Mouse (Mus musculus) hindbrain, embryonic 13.5 days (tissue): ENCODE measurements around the gene Recql. TPM values are rescaled to one million over a fixed set of nuclear protein-coding genes. Genes with fewer than 3 reads are reported as not detected.

Experiments used
- ATAC-seq: fragments of 200-750 bp; cut with Nextera tagmentation; 2 replicates; pipeline ENCODE4 v1.8.0; 2017; ENCODE audit warnings: moderate TSS enrichment; ENCODE audit not compliant: low FRiP score
- H3K27ac ChIP-seq: fragments of 300-500 bp; sonication (generic); 2 replicates; pipeline ENCODE4 v1.5.1; 2015; ENCODE audit warnings: inconsistent platforms, mild to moderate bottlenecking, moderate library complexity
- H3K27me3 ChIP-seq: fragments of 300-500 bp; sonication (generic); 2 replicates; pipeline ENCODE4 v1.6.1; 2015; ENCODE audit warnings: mild to moderate bottlenecking, inconsistent platforms
- H3K36me3 ChIP-seq: fragments of 300-500 bp; sonication (generic); 2 replicates; pipeline ENCODE4 v1.6.1; 2015; ENCODE audit warnings: mild to moderate bottlenecking, inconsistent platforms
- H3K4me1 ChIP-seq: fragments of 300-500 bp; sonication (generic); replicated peaks from 2 replicates; pipeline ENCODE4 v1.6.1; 2015; ENCODE audit warnings: inconsistent platforms
- H3K4me2 ChIP-seq: fragments of 300-500 bp; sonication (generic); 2 replicates; pipeline ENCODE4 v1.6.1; 2015; ENCODE audit warnings: inconsistent platforms, mild to moderate bottlenecking, moderate library complexity
- H3K4me3 ChIP-seq: fragments of 300-500 bp; sonication (generic); 2 replicates; pipeline ENCODE4 v1.5.1; 2015; ENCODE audit warnings: mild to moderate bottlenecking, inconsistent platforms
- H3K9ac ChIP-seq: fragments of 300-500 bp; sonication (generic); 2 replicates; pipeline ENCODE4 v1.6.1; 2015; ENCODE audit warnings: mild to moderate bottlenecking, inconsistent platforms
- H3K9me3 ChIP-seq: fragments of 300-500 bp; sonication (generic); 2 replicates; pipeline ENCODE4 v1.6.1; 2016; ENCODE audit warnings: inconsistent platforms
- WGBS: fragments of 180-500 bp; shearing (Covaris S2); methylation state at CpG from one replicate; pipeline ENCODE4 v1.1.7; 2015; 5-methylcytosine and 5-hydroxymethylcytosine counted together
- polyA plus RNA-seq: library from polyadenylated mRNA; unstranded; fragments of >200 nt; fragmentation: Nextera tagmentation; extraction: Ambion mirVana; gene quantifications from 2 replicates; pipeline ENCODE4 v1.2.1, GENCODE M21; 2015

Gene Recql
- 28.1 and 29.3 TPM in 2 replicates for polyA plus RNA-seq

GRCm38 (mm10) chr6:142387011-142387754 lies at the start of gene Recql, which contains the start of gene Golt1b:
Gene Recql, minus strand, starts transcription at chr6:142387087.
Gene Golt1b, plus strand, starts transcription at chr6:142387221.
- no peaks in the 10 kb centered on the region for H3K9me3 ChIP-seq
- no peaks in the 10 kb centered on the region; the same call in 1 of the 2 replicates for H3K36me3 ChIP-seq
- peak within 1 kb of the TSS; percentile 79 for H3K4me2 ChIP-seq
- peak; percentile 100 for ATAC-seq
- under 1% methylated on average over 80 of the region's 87 CpGs for WGBS
- H3K4me3 ChIP-seq, result peak within 1 kb of the TSS; percentile 99
- H3K9ac ChIP-seq, result peak within 1 kb of the TSS; percentile 88
- H3K27ac ChIP-seq, result 0 out of 2 replicates have a peak within 1 kb of the TSS, but pooled peaks have one; percentile 15
- no peaks in the 10 kb centered on the region for H3K27me3 ChIP-seq
- H3K4me1 ChIP-seq, result peaks cover 26% of the 10 kb centered on the region

- no peak for ATAC-seq
These were observed 42.2 kb upstream of the Recql start for GRCm38 (mm10) chr6:142429072-142429471.

GRCm38 (mm10) chr6:142424976-142425375 lies 38.1 kb upstream of the Recql start:
- Histone ChIP-seq H3K4me1 (no peaks in the 10 kb centered on the region), H3K4me3 (no peak overlapping the region), H3K9ac (no peak overlapping the region), H3K27me3 (no peaks in the 10 kb centered on the region), H3K9me3 (no peaks in the 10 kb centered on the region), H3K4me2 (no peak overlapping the region), H3K27ac (no peak overlapping the region), H3K36me3 (no peaks in the 10 kb centered on the region)
- 72% methylated on average over 7 of the region's 7 CpGs for WGBS
- ATAC-seq, result no peak

More at GRCm38 (mm10) chr6:142429072-142429471, 42.2 kb upstream of the Recql start:
- Histone ChIP-seq H3K27ac (no peak overlapping the region), H3K9ac (no peak overlapping the region), H3K9me3 (no peaks in the 10 kb centered on the region), H3K27me3 (no peaks in the 10 kb centered on the region), H3K4me1 (no peaks in the 10 kb centered on the region), H3K4me2 (no peak overlapping the region), H3K4me3 (no peak overlapping the region), H3K36me3 (no peaks in the 10 kb centered on the region)

GRCm38 (mm10) chr6:142414597-142414996 lies 27.7 kb upstream of the Recql start:
- Histone ChIP-seq H3K4me2 (peak overlapping the region; percentile 60), H3K9me3 (no peaks in the 10 kb centered on the region), H3K4me3 (peak overlapping the region; percentile 39), H3K36me3 (peaks cover 5% of the 10 kb centered on the region; the same call in 1 of the 2 replicates), H3K9ac (peak overlapping the region; percentile 68), H3K27ac (no peak overlapping the region), H3K27me3 (peaks cover 48% of the 10 kb centered on the region), H3K4me1 (peaks cover 12% of the 10 kb centered on the region)
- 3% methylated on average over 24 of the region's 24 CpGs for WGBS
- ATAC-seq, result peak; percentile 75

GRCm38 (mm10) chr6:142413845-142414244 lies 27.0 kb upstream of the Recql start:
- no peak for ATAC-seq
- Histone ChIP-seq H3K4me3 (no peak overlapping the region), H3K4me1 (peaks cover 12% of the 10 kb centered on the region), H3K36me3 (peaks cover 5% of the 10 kb centered on the region; the same call in 1 of the 2 replicates), H3K27me3 (peaks cover 48% of the 10 kb centered on the region), H3K4me2 (peak overlapping the region; percentile 60), H3K27ac (no peak overlapping the region), H3K9me3 (no peaks in the 10 kb centered on the region), H3K9ac (no peak overlapping the region)
- 13% methylated on average over 12 of the region's 12 CpGs for WGBS

- no peak within 1 kb of the TSS for H3K4me3 ChIP-seq
- H3K27ac ChIP-seq, result no peak within 1 kb of the TSS
- WGBS, result 64% methylated on average over 11 of the region's 11 CpGs
These were observed 26.1 kb upstream of the Recql start, which contains the start of gene Spx for GRCm38 (mm10) chr6:142412906-142413491. Gene Spx, plus strand, starts transcription at chr6:142413441.

GRCm38 (mm10) chr6:142411140-142411539 lies 24.3 kb upstream of the Recql start:
- WGBS, result 11% methylated on average over 1 of the region's 1 CpGs
- Histone ChIP-seq H3K27ac (no peak overlapping the region), H3K27me3 (peaks cover 45% of the 10 kb centered on the region), H3K4me1 (peaks cover 12% of the 10 kb centered on the region), H3K9ac (no peak overlapping the region), H3K4me2 (no peak overlapping the region), H3K4me3 (no peak overlapping the region), H3K36me3 (no peaks in the 10 kb centered on the region), H3K9me3 (no peaks in the 10 kb centered on the region)
- no peak for ATAC-seq

More at GRCm38 (mm10) chr6:142412906-142413491, 26.1 kb upstream of the Recql start, which contains the start of gene Spx:
- H3K9ac ChIP-seq, result no peak within 1 kb of the TSS
- H3K4me2 ChIP-seq, result peak within 1 kb of the TSS; percentile 60
- no peaks in the 10 kb centered on the region for H3K9me3 ChIP-seq
- ATAC-seq, result no peak
- H3K4me1 ChIP-seq, result peaks cover 12% of the 10 kb centered on the region
- H3K36me3 ChIP-seq, result no peaks in the 10 kb centered on the region
- peaks cover 48% of the 10 kb centered on the region for H3K27me3 ChIP-seq

GRCm38 (mm10) chr6:142395756-142396155 lies 8.9 kb upstream of the Recql start:
- no peak for ATAC-seq

GRCm38 (mm10) chr6:142394669-142395068 lies 7.8 kb upstream of the Recql start:
- Histone ChIP-seq H3K27me3 (no peaks in the 10 kb centered on the region), H3K27ac (no peak overlapping the region), H3K4me1 (0 out of 2 replicates have a peak, but pooled peaks cover 2% of the 10 kb centered on the region), H3K36me3 (peaks cover 36% of the 10 kb centered on the region), H3K9me3 (no peaks in the 10 kb centered on the region), H3K4me3 (no peak overlapping the region), H3K9ac (no peak overlapping the region), H3K4me2 (no peak overlapping the region)
- WGBS, result 92% methylated on average over 5 of the region's 5 CpGs
- ATAC-seq, result no peak

More at GRCm38 (mm10) chr6:142395756-142396155, 8.9 kb upstream of the Recql start:
- Histone ChIP-seq H3K4me1 (no peaks in the 10 kb centered on the region), H3K4me3 (no peak overlapping the region), H3K9ac (no peak overlapping the region), H3K27me3 (no peaks in the 10 kb centered on the region), H3K9me3 (no peaks in the 10 kb centered on the region), H3K27ac (no peak overlapping the region), H3K36me3 (peaks cover 44% of the 10 kb centered on the region), H3K4me2 (no peak overlapping the region)
- 94% methylated on average over 6 of the region's 6 CpGs for WGBS

GRCm38 (mm10) chr6:142392312-142392711 lies 5.4 kb upstream of the Recql start:
- H3K4me3 ChIP-seq, result no peak overlapping the region
- H3K9ac ChIP-seq, result no peak overlapping the region
- 93% methylated on average over 5 of the region's 5 CpGs for WGBS
- H3K27me3 ChIP-seq, result no peaks in the 10 kb centered on the region
- ATAC-seq, result no peak
- H3K9me3 ChIP-seq, result no peaks in the 10 kb centered on the region
- H3K27ac ChIP-seq, result no peak overlapping the region
- H3K36me3 ChIP-seq, result peaks cover 36% of the 10 kb centered on the region
- peaks cover 20% of the 10 kb centered on the region for H3K4me1 ChIP-seq
- H3K4me2 ChIP-seq, result no peak overlapping the region

- H3K9ac ChIP-seq, result no peak overlapping the region
- WGBS, result 93% methylated on average over 2 of the region's 2 CpGs
- ATAC-seq, result no peak
These were observed 2.2 kb upstream of the Recql start for GRCm38 (mm10) chr6:142389101-142389500.

GRCm38 (mm10) chr6:142387755-142388271 lies 926 bp upstream of the Recql start:
- ATAC-seq, result no peak
- peaks cover under 1% of the 10 kb centered on the region; the same call in 1 of the 2 replicates for H3K36me3 ChIP-seq
- H3K27me3 ChIP-seq, result no peaks in the 10 kb centered on the region
- H3K9me3 ChIP-seq, result no peaks in the 10 kb centered on the region
- H3K4me2 ChIP-seq, result peak overlapping the region; percentile 79
- peak overlapping the region; percentile 88 for H3K9ac ChIP-seq
- peak overlapping the region; percentile 99 for H3K4me3 ChIP-seq
- 27% methylated on average over 8 of the region's 8 CpGs for WGBS
- no peak overlapping the region for H3K27ac ChIP-seq
- peaks cover 26% of the 10 kb centered on the region for H3K4me1 ChIP-seq

More at GRCm38 (mm10) chr6:142389101-142389500, 2.2 kb upstream of the Recql start:
- Histone ChIP-seq H3K9me3 (no peaks in the 10 kb centered on the region), H3K4me1 (peaks cover 26% of the 10 kb centered on the region), H3K4me3 (no peak overlapping the region), H3K27ac (no peak overlapping the region), H3K27me3 (no peaks in the 10 kb centered on the region), H3K36me3 (peaks cover 10% of the 10 kb centered on the region), H3K4me2 (no peak overlapping the region)
